9 mouse cellular contexts compared by ENCODE assay signal in the genomic region with DNA sequence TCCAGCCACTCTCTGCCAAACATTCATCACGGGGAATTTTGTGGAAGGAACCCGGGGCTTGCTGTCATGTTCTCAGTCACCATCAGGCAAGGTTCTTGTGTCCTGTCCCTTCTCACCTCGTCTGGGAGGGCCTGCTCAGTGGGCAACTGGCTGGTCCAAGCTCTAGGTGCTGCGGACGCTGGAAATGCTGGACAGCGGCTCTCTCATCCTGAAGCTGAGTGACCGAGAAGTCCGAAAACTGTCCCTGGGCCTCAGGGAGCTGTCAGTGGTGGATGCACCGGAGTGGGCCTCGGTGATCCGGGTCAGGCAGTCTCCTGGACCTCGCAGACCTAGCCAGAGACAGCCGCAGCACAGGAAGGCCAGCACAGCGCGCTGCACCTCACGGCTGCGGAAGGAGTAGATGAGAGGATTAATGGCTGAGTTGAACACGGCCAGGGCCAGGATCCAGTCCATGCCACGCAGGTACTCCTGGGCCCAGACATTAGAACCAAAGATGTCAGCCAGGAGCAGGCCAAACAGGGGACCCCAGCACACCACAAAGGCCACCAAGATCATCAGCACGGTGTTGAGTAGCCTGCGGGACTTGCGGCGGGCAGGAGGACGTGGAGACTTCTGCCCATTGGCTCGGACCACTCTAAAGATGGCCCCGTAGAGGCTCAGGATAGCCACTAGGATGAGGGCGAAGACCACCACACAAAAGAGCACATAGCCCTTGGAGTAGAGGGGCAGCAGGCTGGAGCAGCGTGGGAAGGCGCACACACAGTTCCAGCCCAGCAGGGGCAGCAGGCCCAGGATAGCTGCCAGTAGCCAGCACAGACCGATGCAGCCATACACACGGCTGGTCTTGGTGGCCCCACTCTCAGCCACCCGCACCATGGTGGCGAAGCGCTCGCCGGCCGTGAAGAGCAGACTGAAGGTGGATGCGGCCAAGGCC. TPM values are rescaled to one million over a fixed set of nuclear protein-coding genes. Genes with fewer than 3 reads are reported as not detected.
DNase-seq lines count a peak whose midpoint lies in the region; ATAC-seq and TF ChIP-seq lines count a peak whose summit lies in the region.
"Had no signal": no experiment of that assay in that cellular context is flagged by ENCODE, and none has a peak within 500 bp of the region (broad histone marks: within the 10 kb centered on the region; RNA-seq: fewer than 3 reads in every experiment).

No protein-coding gene starts in this region.

- WGBS in liver, adult 2 months, result 88% methylated on average over 38 of the region's 38 CpGs
- 54% methylated on average over 38 of the region's 38 CpGs for WGBS in liver, postnatal 0 days (ENCODE audit: insufficient replicate concordance)

- peaks cover 67% of the 10 kb centered on the region for H3K4me1 ChIP-seq in erythroblast, embryonic 14.5 days (ENCODE audit: control insufficient read depth)
- H3K4me1 ChIP-seq in liver, adult 2 months (ENCODE audit: control insufficient read depth, insufficient read depth, low read length), result peaks cover 9% of the 10 kb centered on the region
- peaks cover 81% of the 10 kb centered on the region for H3K4me1 ChIP-seq in G1E (ENCODE audit: insufficient read depth, low read depth, low read length)
- peaks cover 32% of the 10 kb centered on the region for H3K4me1 ChIP-seq in liver, postnatal 0 days (ENCODE audit: insufficient read depth)

- peaks cover 17% of the 10 kb centered on the region; the same call in 1 of the 2 replicates for H3K79me2 ChIP-seq in liver, adult 2 months (ENCODE audit: control insufficient read depth, insufficient read depth, low read length)

- no peak for ATAC-seq in erythroblast, adult 5-6 weeks (replicated peaks; ENCODE audit: low FRiP score, poor library complexity, severe bottlenecking)
- ATAC-seq in G1E (ENCODE audit: extremely low read depth, insufficient number of reproducible peaks, low FRiP score, poor library complexity, severe bottlenecking), result no peak
- ATAC-seq in liver, postnatal 0 days, result no peak

- peak overlapping the region; percentile 74 for H3K4me2 ChIP-seq in liver, postnatal 0 days (ENCODE audit: low read depth, low read length)

- no peak for DNase-seq in liver, adult 2 months (ENCODE audit: extremely low read depth, low read depth, low spot score)
- DNase-seq in liver (no peak), G1E (ENCODE audit: low spot score) (no peak)
- no peak for DNase-seq in liver, postnatal 0 days
- no peak for DNase-seq in urinary bladder, postnatal 14 days (ENCODE audit: low spot score)
- DNase-seq in gastrocnemius, postnatal 10 days, result no peak
- DNase-seq: right cerebral cortex, postnatal 14 days had no signal

- H3K9me3 ChIP-seq in erythroblast, embryonic 14.5 days (ENCODE audit: control insufficient read depth, low read length), result no peaks in the 10 kb centered on the region
- no peaks in the 10 kb centered on the region for H3K9me3 ChIP-seq in G1E (replicated peaks)
- no peaks in the 10 kb centered on the region for H3K9me3 ChIP-seq in liver, postnatal 0 days (ENCODE audit: low read length)

- no peak for TF ChIP-seq EP300 in liver, postnatal 0 days (IDR thresholded peaks at IDR 0.05; ENCODE audit: low read depth)

- peaks cover 13% of the 10 kb centered on the region for H3K36me3 ChIP-seq in erythroblast, embryonic 14.5 days (ENCODE audit: control insufficient read depth)
- no peaks in the 10 kb centered on the region for H3K36me3 ChIP-seq in liver, adult 2 months (ENCODE audit: control insufficient read depth, insufficient read depth, low read length)
- H3K36me3 ChIP-seq in G1E (replicated peaks), result peaks cover 62% of the 10 kb centered on the region
- H3K36me3 ChIP-seq in liver, postnatal 0 days (replicated peaks; ENCODE audit: insufficient read depth, low read length), result no peaks in the 10 kb centered on the region

- TF ChIP-seq POLR2A in liver, adult 2 months (IDR thresholded peaks at IDR 0.05; ENCODE audit: extremely low read depth, insufficient read depth, low read length), result no peak

- H3K27ac ChIP-seq in liver, adult 2 months (replicated peaks; ENCODE audit: insufficient read depth, low read depth, low read length), result no peak overlapping the region
- H3K27ac ChIP-seq in liver, postnatal 0 days (ENCODE audit: low read depth), result peak overlapping the region; percentile 80

- peak overlapping the region; percentile 47 for H3K9ac ChIP-seq in liver, adult 2 months (ENCODE audit: low read depth, low read length)
- H3K9ac ChIP-seq in liver, postnatal 0 days (replicated peaks), result peak overlapping the region; percentile 71

- H3K27me3 ChIP-seq in erythroblast, embryonic 14.5 days (ENCODE audit: control insufficient read depth), result no peaks in the 10 kb centered on the region; the same call in 1 of the 2 replicates
- no peaks in the 10 kb centered on the region for H3K27me3 ChIP-seq in liver, adult 2 months (ENCODE audit: control insufficient read depth, insufficient read depth, low read length)
- no peaks in the 10 kb centered on the region for H3K27me3 ChIP-seq in G1E (ENCODE audit: insufficient read depth, low read length)
- no peaks in the 10 kb centered on the region for H3K27me3 ChIP-seq in liver, postnatal 0 days (ENCODE audit: insufficient read depth, low read length)

- peak overlapping the region; percentile 11 for H3K4me3 ChIP-seq in erythroblast, embryonic 14.5 days (replicated peaks)
- peak overlapping the region; percentile 31 for H3K4me3 ChIP-seq in liver, adult 2 months (ENCODE audit: insufficient read depth, low read depth, low read length)
- H3K4me3 ChIP-seq in G1E (ENCODE audit: low read depth, low read length), result peak overlapping the region; percentile 97; the same call in 1 of the 2 replicates
- H3K4me3 ChIP-seq in liver, postnatal 0 days (ENCODE audit: low read depth, low read length), result peak overlapping the region; percentile 74

- no peak for TF ChIP-seq CTCF in liver, adult 2 months (IDR thresholded peaks at IDR 0.05; ENCODE audit: low read depth, low read length)
- peak; percentile 14; the same call in 1 of the 2 replicates for TF ChIP-seq CTCF in G1E (IDR thresholded peaks at IDR 0.05; ENCODE audit: low read depth, low read length)
- peak; percentile 37; the same call in 1 of the 2 replicates for TF ChIP-seq CTCF in liver, postnatal 0 days (IDR thresholded peaks at IDR 0.05; ENCODE audit: low read depth)

RNA-seq across cellular contexts. Expression of gene S1pr4, which starts 1.3 kb away (rescaled TPM):
- polyA plus RNA-seq in erythroblast, embryonic 14.5 days (2012), result 0.04 and 0.05 TPM in 2 replicates
- total RNA-seq in erythroblast, adult 5-6 weeks (2015; ENCODE audit: low replicate concordance), result 2.9 and 4.6 TPM in 2 replicates
- total RNA-seq in erythroblast, adult 5-6 weeks (2017; ENCODE audit: low replicate concordance), result 2.1 and 6.0 TPM in 2 replicates
- 0.28 and 0.40 TPM in 2 replicates for total RNA-seq in liver, adult 2 months (2014; rRNA removed)
- polyA plus RNA-seq in liver, adult 2 months (2012; rRNA removed), result 1.2 and 1.5 TPM in 2 replicates
- total RNA-seq in G1E (2014; fragmentation: Nextera tagmentation) (not detected in 2 replicates), G1E (2017) (1.6 and 1.9 TPM in 2 replicates)
- polyA plus RNA-seq in G1E (2012), result 0.75 and 1.00 TPM in 2 replicates
- 6.3 and 7.4 TPM in 2 replicates for polyA plus RNA-seq in liver, postnatal 0 days (2015; fragmentation: Nextera tagmentation; extraction: Ambion mirVana)
- under 1 TPM; 0.56 to 0.61 TPM for total RNA-seq in gastrocnemius, postnatal 10 days (2021)

RNA-seq across cellular contexts. Expression of gene Ncln, which starts 2.4 kb away (rescaled TPM):
- polyA plus RNA-seq in erythroblast, embryonic 14.5 days (2012), result 6.2 and 7.9 TPM in 2 replicates
- total RNA-seq in erythroblast, adult 5-6 weeks (2015; ENCODE audit: low replicate concordance), result 8.1 and 46.4 TPM in 2 replicates
- 10.8 and 12.8 TPM in 2 replicates for total RNA-seq in erythroblast, adult 5-6 weeks (2017; ENCODE audit: low replicate concordance)
- total RNA-seq in liver, adult 2 months (2014; rRNA removed), result 31.6 and 48.6 TPM in 2 replicates
- 138 and 159 TPM in 2 replicates for polyA plus RNA-seq in liver, adult 2 months (2012; rRNA removed)
- 58.2 and 72.3 TPM in 2 replicates for total RNA-seq in G1E (2014; fragmentation: Nextera tagmentation)
- total RNA-seq in G1E (2017), result 35.5 and 50.1 TPM in 2 replicates
- 154 and 179 TPM in 2 replicates for polyA plus RNA-seq in G1E (2012)
- polyA plus RNA-seq in liver, postnatal 0 days (2015; fragmentation: Nextera tagmentation; extraction: Ambion mirVana), result 29.2 and 30.6 TPM in 2 replicates
- 10 to 100 TPM; 45.9 to 48.2 TPM for total RNA-seq in gastrocnemius, postnatal 10 days (2021)

RNA-seq across cellular contexts. Expression of gene Celf5, which starts 16.1 kb away (rescaled TPM):
- polyA plus RNA-seq in erythroblast, embryonic 14.5 days (2012), result not detected in 2 replicates
- total RNA-seq in erythroblast, adult 5-6 weeks (2015; ENCODE audit: low replicate concordance), result not detected in 2 replicates
- 0.68 TPM in 1 of 2 replicates, not detected in the other for total RNA-seq in erythroblast, adult 5-6 weeks (2017; ENCODE audit: low replicate concordance)
- total RNA-seq in liver, adult 2 months (2014; rRNA removed), result not detected in 2 replicates
- not detected in 2 replicates for polyA plus RNA-seq in liver, adult 2 months (2012; rRNA removed)
- total RNA-seq in G1E (2014; fragmentation: Nextera tagmentation) (not detected in 2 replicates), G1E (2017) (0.05 and 0.06 TPM in 2 replicates)
- 0.05 and 0.09 TPM in 2 replicates for polyA plus RNA-seq in G1E (2012)
- polyA plus RNA-seq in liver, postnatal 0 days (2015; fragmentation: Nextera tagmentation; extraction: Ambion mirVana), result not detected in 2 replicates
- total RNA-seq in gastrocnemius, postnatal 10 days (2021), result under 1 TPM; 0.38 to 0.99 TPM

RNA-seq across cellular contexts. Expression of gene Gna15, which starts 25.4 kb away (rescaled TPM):
- 0.14 and 0.24 TPM in 2 replicates for polyA plus RNA-seq in erythroblast, embryonic 14.5 days (2012)
- total RNA-seq in erythroblast, adult 5-6 weeks (2015; ENCODE audit: low replicate concordance), result 2.1 and 12.1 TPM in 2 replicates
- total RNA-seq in erythroblast, adult 5-6 weeks (2017; ENCODE audit: low replicate concordance), result 6.3 and 14.8 TPM in 2 replicates
- total RNA-seq in liver, adult 2 months (2014; rRNA removed), result 0.94 and 1.1 TPM in 2 replicates
- 0.31 and 0.64 TPM in 2 replicates for polyA plus RNA-seq in liver, adult 2 months (2012; rRNA removed)
- total RNA-seq in G1E (2014; fragmentation: Nextera tagmentation), result 20.9 and 22.5 TPM in 2 replicates
- 20.1 and 21.5 TPM in 2 replicates for total RNA-seq in G1E (2017)
- 16.5 TPM in 2 replicates for polyA plus RNA-seq in G1E (2012)
- polyA plus RNA-seq in liver, postnatal 0 days (2015; fragmentation: Nextera tagmentation; extraction: Ambion mirVana), result 4.0 and 4.4 TPM in 2 replicates
- total RNA-seq in gastrocnemius, postnatal 10 days (2021), result under 1 TPM; 0.47 to 0.77 TPM

RNA-seq across cellular contexts. Expression of gene Nfic, which starts 43.1 kb away (rescaled TPM):
- 0.55 and 0.94 TPM in 2 replicates for polyA plus RNA-seq in erythroblast, embryonic 14.5 days (2012)
- total RNA-seq in erythroblast, adult 5-6 weeks (2015; ENCODE audit: low replicate concordance), result 13.4 and 23.8 TPM in 2 replicates
- 0.84 and 8.2 TPM in 2 replicates for total RNA-seq in erythroblast, adult 5-6 weeks (2017; ENCODE audit: low replicate concordance)
- 7.4 and 16.4 TPM in 2 replicates for total RNA-seq in liver, adult 2 months (2014; rRNA removed)
- 32.8 and 56.4 TPM in 2 replicates for polyA plus RNA-seq in liver, adult 2 months (2012; rRNA removed)
- total RNA-seq in G1E (2014; fragmentation: Nextera tagmentation) (6.9 and 9.5 TPM in 2 replicates), G1E (2017) (0.52 and 0.66 TPM in 2 replicates)
- 16.1 and 19.3 TPM in 2 replicates for polyA plus RNA-seq in G1E (2012)
- 19.6 and 21.1 TPM in 2 replicates for polyA plus RNA-seq in liver, postnatal 0 days (2015; fragmentation: Nextera tagmentation; extraction: Ambion mirVana)
- 100 to 1,000 TPM; 329 to 332 TPM for total RNA-seq in gastrocnemius, postnatal 10 days (2021)

Comparison
In these comparisons a context has a peak if more than half of its experiments do, and no peak if none do; other contexts are left out.
1. H3K4me3 ChIP-seq: peak in every context shown above with its lines; median percentile 97 in G1E; 74 in liver, postnatal 0 days; 31 in liver, adult 2 months; 11 in erythroblast, embryonic 14.5 days.